Mouse (Mus musculus) hindbrain, embryonic 12.5 days (tissue): Measurements from ENCODE around the gene Rph3al. TPM values are rescaled to one million over a fixed set of nuclear protein-coding genes. Genes with fewer than 3 reads are reported as not detected.

Experiments
- ATAC-seq: fragments of 200-750 bp; cut with Nextera tagmentation; 2 replicates; pipeline ENCODE4 v1.8.0; 2017; ENCODE audit warnings: moderate TSS enrichment; ENCODE audit not compliant: low FRiP score
- H3K27ac ChIP-seq: fragments of 300-500 bp; sonication (generic); 2 replicates; pipeline ENCODE4 v1.5.1; 2016; ENCODE audit warnings: mild to moderate bottlenecking
- H3K27me3 ChIP-seq: fragments of 300-500 bp; sonication (generic); 2 replicates; pipeline ENCODE4 v1.6.1; 2016; ENCODE audit warnings: mild to moderate bottlenecking
- H3K36me3 ChIP-seq: fragments of 300-500 bp; sonication (generic); 2 replicates; pipeline ENCODE4 v1.6.1; 2016; ENCODE audit warnings: mild to moderate bottlenecking
- H3K4me1 ChIP-seq: fragments of 300-500 bp; sonication (generic); 2 replicates; pipeline ENCODE4 v1.6.1; 2016
- H3K4me2 ChIP-seq: fragments of 300-500 bp; sonication (generic); replicated peaks from 2 replicates; pipeline ENCODE4 v1.6.1; 2016; ENCODE audit warnings: mild to moderate bottlenecking
- H3K4me3 ChIP-seq: fragments of 300-500 bp; sonication (generic); 2 replicates; pipeline ENCODE4 v1.5.1; 2016; ENCODE audit warnings: mild to moderate bottlenecking
- H3K9ac ChIP-seq: fragments of 300-500 bp; sonication (generic); 2 replicates; pipeline ENCODE4 v1.6.1; 2016; ENCODE audit warnings: mild to moderate bottlenecking, moderate library complexity
- H3K9me3 ChIP-seq: fragments of 300-500 bp; sonication (generic); replicated peaks from 2 replicates; pipeline ENCODE4 v1.6.1; 2016; ENCODE audit warnings: mild to moderate bottlenecking
- WGBS: fragments of 180-500 bp; shearing (Covaris S2); methylation state at CpG from one replicate; pipeline ENCODE4 v1.1.7; 2016; 5-methylcytosine and 5-hydroxymethylcytosine counted together
- polyA plus RNA-seq: library from polyadenylated mRNA; unstranded; fragments of >200 nt; fragmentation: Nextera tagmentation; extraction: Ambion mirVana; gene quantifications from 2 replicates; pipeline ENCODE4 v1.2.1, GENCODE M21; 2016

The Rph3al gene
- 2.6 and 2.9 TPM in 2 replicates for polyA plus RNA-seq

- Histone ChIP-seq H3K4me1 (peaks cover 29% of the 10 kb centered on the region), H3K4me3 (no peak within 1 kb of the TSS), H3K27ac (peak within 1 kb of the TSS; percentile 67), H3K4me2 (0 out of 2 replicates have a peak within 1 kb of the TSS, but pooled peaks have one; percentile 2), H3K27me3 (no peaks in the 10 kb centered on the region; the same call in 1 of the 2 replicates), H3K9ac (peak within 1 kb of the TSS; percentile 41), H3K9me3 (no peaks in the 10 kb centered on the region; the same call in 1 of the 2 replicates), H3K36me3 (no peaks in the 10 kb centered on the region)
- 67% methylated on average over 6 of the region's 6 CpGs for WGBS
- ATAC-seq: no peak
These were observed at the start of gene Rph3al for GRCm38 (mm10) chr11:75938379-75938906. Gene Rph3al, minus strand, starts transcription at chr11:75938429.

- no peak overlapping the region for H3K4me2 ChIP-seq
- ATAC-seq: no peak
- H3K9me3 ChIP-seq: no peaks in the 10 kb centered on the region
- H3K4me1 ChIP-seq: no peaks in the 10 kb centered on the region
- H3K27ac ChIP-seq: no peak overlapping the region
- WGBS: 68% methylated on average over 7 of the region's 7 CpGs
- no peak overlapping the region for H3K4me3 ChIP-seq
- no peaks in the 10 kb centered on the region for H3K36me3 ChIP-seq
- no peak overlapping the region for H3K9ac ChIP-seq
- no peaks in the 10 kb centered on the region for H3K27me3 ChIP-seq
These were observed 47.7 kb upstream of the Rph3al start for GRCm38 (mm10) chr11:75985948-75986347.

GRCm38 (mm10) chr11:75984581-75984980 is 46.4 kb upstream of the Rph3al start:
- Histone ChIP-seq H3K36me3 (no peaks in the 10 kb centered on the region), H3K4me2 (no peak overlapping the region), H3K27ac (no peak overlapping the region), H3K4me1 (no peaks in the 10 kb centered on the region), H3K27me3 (no peaks in the 10 kb centered on the region), H3K9me3 (no peaks in the 10 kb centered on the region), H3K4me3 (no peak overlapping the region), H3K9ac (no peak overlapping the region)
- WGBS: 90% methylated on average over 1 of the region's 1 CpGs
- ATAC-seq: no peak

GRCm38 (mm10) chr11:75983194-75983593 is 45.0 kb upstream of the Rph3al start:
- H3K4me3 ChIP-seq: no peak overlapping the region
- no peaks in the 10 kb centered on the region for H3K9me3 ChIP-seq
- WGBS: 77% methylated on average over 4 of the region's 4 CpGs
- no peaks in the 10 kb centered on the region for H3K4me1 ChIP-seq
- H3K36me3 ChIP-seq: no peaks in the 10 kb centered on the region
- H3K4me2 ChIP-seq: no peak overlapping the region
- no peak overlapping the region for H3K9ac ChIP-seq
- no peak overlapping the region for H3K27ac ChIP-seq
- no peaks in the 10 kb centered on the region for H3K27me3 ChIP-seq
- no peak for ATAC-seq

GRCm38 (mm10) chr11:75980413-75980812 is 42.2 kb upstream of the Rph3al start:
- Histone ChIP-seq H3K27me3 (no peaks in the 10 kb centered on the region), H3K4me3 (no peak overlapping the region), H3K36me3 (no peaks in the 10 kb centered on the region), H3K27ac (no peak overlapping the region), H3K9me3 (no peaks in the 10 kb centered on the region), H3K4me1 (no peaks in the 10 kb centered on the region), H3K4me2 (no peak overlapping the region), H3K9ac (no peak overlapping the region)
- no peak for ATAC-seq
- WGBS: 24% methylated on average over 2 of the region's 2 CpGs

GRCm38 (mm10) chr11:75978051-75978450 is 39.8 kb upstream of the Rph3al start:
- Histone ChIP-seq H3K4me2 (no peak overlapping the region), H3K27me3 (no peaks in the 10 kb centered on the region), H3K4me1 (0 out of 2 replicates have a peak, but pooled peaks cover 2% of the 10 kb centered on the region), H3K27ac (no peak overlapping the region), H3K36me3 (no peaks in the 10 kb centered on the region), H3K4me3 (no peak overlapping the region), H3K9ac (no peak overlapping the region), H3K9me3 (no peaks in the 10 kb centered on the region)
- WGBS: 83% methylated on average over 6 of the region's 6 CpGs
- ATAC-seq: no peak

GRCm38 (mm10) chr11:75976748-75977147 is 38.5 kb upstream of the Rph3al start:
- WGBS: 64% methylated on average over 8 of the region's 8 CpGs
- ATAC-seq: no peak
- Histone ChIP-seq H3K4me1 (0 out of 2 replicates have a peak, but pooled peaks cover 3% of the 10 kb centered on the region), H3K27ac (no peak overlapping the region), H3K27me3 (0 out of 2 replicates have a peak, but pooled peaks cover under 1% of the 10 kb centered on the region), H3K9ac (no peak overlapping the region), H3K9me3 (no peaks in the 10 kb centered on the region), H3K4me2 (no peak overlapping the region), H3K4me3 (no peak overlapping the region), H3K36me3 (no peaks in the 10 kb centered on the region)

GRCm38 (mm10) chr11:75973988-75974387 is 35.8 kb upstream of the Rph3al start:
- 81% methylated on average over 1 of the region's 1 CpGs for WGBS
- Histone ChIP-seq H3K4me1 (0 out of 2 replicates have a peak, but pooled peaks cover 3% of the 10 kb centered on the region), H3K36me3 (no peaks in the 10 kb centered on the region), H3K27me3 (peaks cover 14% of the 10 kb centered on the region; the same call in 1 of the 2 replicates), H3K4me2 (no peak overlapping the region), H3K9me3 (no peaks in the 10 kb centered on the region), H3K4me3 (no peak overlapping the region), H3K27ac (no peak overlapping the region), H3K9ac (no peak overlapping the region)
- ATAC-seq: no peak

- Histone ChIP-seq H3K9ac (no peak overlapping the region), H3K4me2 (no peak overlapping the region), H3K4me1 (0 out of 2 replicates have a peak, but pooled peaks cover 3% of the 10 kb centered on the region), H3K9me3 (no peaks in the 10 kb centered on the region), H3K4me3 (no peak overlapping the region), H3K27ac (no peak overlapping the region), H3K27me3 (peaks cover 19% of the 10 kb centered on the region), H3K36me3 (no peaks in the 10 kb centered on the region)
- 37% methylated on average over 7 of the region's 7 CpGs for WGBS
- no peak for ATAC-seq
These were observed 34.8 kb upstream of the Rph3al start for GRCm38 (mm10) chr11:75972916-75973567.

- Histone ChIP-seq H3K4me2 (no peak overlapping the region), H3K4me3 (no peak overlapping the region), H3K9ac (no peak overlapping the region), H3K4me1 (peaks cover 4% of the 10 kb centered on the region), H3K9me3 (no peaks in the 10 kb centered on the region), H3K27me3 (peaks cover 21% of the 10 kb centered on the region), H3K27ac (no peak overlapping the region), H3K36me3 (no peaks in the 10 kb centered on the region)
- WGBS: 77% methylated on average over 3 of the region's 3 CpGs
- no peak for ATAC-seq
These were observed 34.0 kb upstream of the Rph3al start for GRCm38 (mm10) chr11:75972188-75972587.

GRCm38 (mm10) chr11:75970629-75971028 is 32.4 kb upstream of the Rph3al start:
- H3K36me3 ChIP-seq: no peaks in the 10 kb centered on the region
- no peak overlapping the region for H3K9ac ChIP-seq
- H3K4me3 ChIP-seq: no peak overlapping the region
- peaks cover 20% of the 10 kb centered on the region for H3K4me1 ChIP-seq
- no peaks in the 10 kb centered on the region for H3K9me3 ChIP-seq
- no peak for ATAC-seq
- H3K4me2 ChIP-seq: no peak overlapping the region
- no peak overlapping the region for H3K27ac ChIP-seq
- WGBS: 25% methylated on average over 3 of the region's 3 CpGs
- peaks cover 33% of the 10 kb centered on the region for H3K27me3 ChIP-seq

- no peak for ATAC-seq
- peaks cover 38% of the 10 kb centered on the region for H3K4me1 ChIP-seq
- H3K27ac ChIP-seq: no peak overlapping the region
- H3K9me3 ChIP-seq: no peaks in the 10 kb centered on the region
- H3K4me3 ChIP-seq: no peak overlapping the region
- no peak overlapping the region for H3K4me2 ChIP-seq
- H3K36me3 ChIP-seq: no peaks in the 10 kb centered on the region
- WGBS: 75% methylated on average over 6 of the region's 6 CpGs
- H3K27me3 ChIP-seq: peaks cover 43% of the 10 kb centered on the region
- no peak overlapping the region for H3K9ac ChIP-seq
These were observed 30.5 kb upstream of the Rph3al start for GRCm38 (mm10) chr11:75968761-75969160.
